Mouse (Mus musculus) neutrophil, adult 83 days (primary cell): ENCODE data around the gene Bicral. TPM values are rescaled to one million over a fixed set of nuclear protein-coding genes. Genes with fewer than 3 reads are reported as not detected.

Experiments used
- total RNA-seq, 2 experiments: library from RNA; stranded (reverse); gene quantifications; one replicate each; pipeline ENCODE4 v1.2.4; 2023

Bicral gene
- total RNA-seq, result 10 to 100 TPM; 34.1 to 35.6 TPM

DNA sequence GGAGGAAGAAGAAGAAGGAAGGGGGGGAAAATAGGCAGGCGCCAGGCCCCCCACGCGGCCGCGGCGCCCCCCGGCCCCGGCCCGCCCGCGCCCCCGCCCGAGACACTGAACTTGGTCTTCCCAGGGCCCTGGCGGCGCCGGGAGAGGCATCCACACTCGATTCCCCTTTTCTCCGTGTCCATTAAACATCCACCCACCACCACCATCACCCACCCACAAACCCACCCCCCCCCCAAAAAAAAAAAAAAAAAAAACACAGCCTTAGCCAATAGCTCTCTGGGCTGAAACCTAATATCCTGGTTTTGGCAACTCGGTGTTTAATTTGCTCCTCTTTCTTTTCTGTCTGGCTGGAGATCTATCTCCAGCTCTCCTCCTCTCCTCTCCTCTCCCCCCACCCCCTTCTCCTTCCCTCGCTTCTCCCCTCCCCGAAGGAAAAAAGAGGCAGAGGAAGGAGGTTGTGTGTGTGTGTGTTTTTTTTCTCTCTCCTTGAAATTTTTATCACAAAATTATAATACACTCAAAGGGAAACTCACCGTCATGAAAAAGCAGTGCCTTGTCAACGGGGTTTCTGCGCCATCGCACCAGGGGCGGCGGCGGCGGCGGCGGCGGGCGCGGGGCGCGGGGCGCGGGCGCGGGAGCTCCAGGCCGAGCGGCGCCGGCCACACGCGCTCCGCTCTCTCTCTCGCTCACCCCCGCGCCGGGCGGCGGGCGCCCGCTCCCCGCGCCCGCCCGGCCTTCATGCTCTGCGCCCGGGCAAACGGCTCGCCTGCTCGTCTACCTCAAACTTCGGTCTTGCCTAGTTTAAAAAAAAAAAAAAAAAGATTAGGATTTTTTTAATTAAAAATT, at the start of gene Bicral:
Gene Bicral (minus strand): TSS at position 580 of the 846 bp plus-strand sequence.

DNA sequence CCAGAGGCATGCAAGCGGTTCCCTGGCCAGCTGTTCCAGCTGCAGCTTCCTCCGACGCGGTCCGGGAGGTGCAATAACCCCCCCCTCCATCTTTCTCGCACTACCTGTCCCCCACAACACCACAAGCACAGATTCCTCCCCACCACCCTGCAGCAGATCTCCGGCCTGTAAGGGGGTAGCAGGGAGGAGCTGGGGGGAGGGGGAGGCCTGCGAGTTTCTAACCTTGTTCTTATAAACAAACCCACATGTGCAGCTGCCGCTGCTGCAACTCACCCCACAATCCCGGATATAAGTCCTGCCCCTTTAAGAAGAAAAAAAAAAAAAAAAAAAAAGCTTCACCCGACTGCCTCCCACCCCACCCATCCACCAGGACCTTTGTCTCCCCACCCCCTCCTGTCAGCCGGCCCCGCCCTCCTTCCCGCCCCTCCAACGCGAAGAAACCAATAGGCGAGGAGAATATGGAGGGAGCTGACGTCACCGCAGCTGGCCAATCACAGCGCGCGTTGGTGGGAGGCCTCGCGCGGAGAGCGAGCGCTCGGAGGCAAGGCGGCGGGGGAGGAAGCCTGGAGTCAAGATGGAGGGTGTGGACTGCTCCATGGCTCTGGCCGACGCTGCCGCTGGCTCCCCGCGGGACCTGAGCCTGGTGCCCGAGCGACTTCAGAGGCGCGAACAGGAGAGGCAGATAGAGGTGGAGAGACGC, 32.0 kb upstream of the Bicral start, which contains the start of gene Tbcc:
Gene Tbcc (plus strand): TSS at position 569 of the 700 bp plus-strand sequence.

DNA sequence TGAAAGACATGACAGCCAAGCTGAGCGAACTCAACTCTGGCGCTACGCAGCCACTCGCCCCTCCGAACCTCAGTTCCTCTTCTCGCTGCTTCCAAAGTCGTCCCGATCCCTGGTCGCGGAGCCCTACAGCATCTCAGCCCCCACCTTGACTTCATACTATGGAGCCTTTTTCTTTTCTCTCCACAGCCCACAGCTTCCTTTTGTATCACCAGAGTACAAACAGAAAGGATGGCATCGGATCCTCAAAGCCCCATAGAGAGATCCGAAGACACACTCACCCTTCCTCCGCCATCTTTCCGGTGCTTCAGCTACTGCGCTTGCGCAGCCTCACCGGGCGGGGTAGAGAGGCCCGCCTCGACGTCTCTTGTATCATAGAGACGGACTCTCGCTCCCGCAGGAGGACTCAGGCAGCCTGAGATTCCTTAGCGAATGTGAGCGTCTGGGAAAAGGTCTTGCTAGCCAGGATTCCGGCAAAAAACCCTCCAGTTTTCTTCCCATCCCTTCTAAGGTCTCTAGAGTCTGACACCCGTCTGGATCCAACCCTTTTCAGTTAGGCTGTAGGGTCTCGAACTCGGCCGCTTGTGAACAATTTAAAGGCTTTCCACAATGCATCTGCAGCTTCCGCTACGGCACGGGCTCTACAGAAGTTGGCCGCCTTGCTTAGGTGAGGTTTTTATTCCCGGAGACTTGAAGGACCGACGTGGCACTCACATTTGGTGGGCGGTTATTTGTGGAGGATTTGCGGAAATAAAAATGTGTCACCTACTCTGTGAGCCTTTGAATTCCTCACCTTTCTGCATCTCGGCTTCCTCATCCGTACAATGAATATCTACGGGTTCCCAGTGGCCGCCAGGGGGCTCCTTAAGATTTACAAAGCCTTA, 75.7 kb downstream of the Bicral start, which contains the start of gene Rpl7l1:
Gene Rpl7l1 (minus strand): TSS at position 332 of the 881 bp plus-strand sequence.

DNA sequence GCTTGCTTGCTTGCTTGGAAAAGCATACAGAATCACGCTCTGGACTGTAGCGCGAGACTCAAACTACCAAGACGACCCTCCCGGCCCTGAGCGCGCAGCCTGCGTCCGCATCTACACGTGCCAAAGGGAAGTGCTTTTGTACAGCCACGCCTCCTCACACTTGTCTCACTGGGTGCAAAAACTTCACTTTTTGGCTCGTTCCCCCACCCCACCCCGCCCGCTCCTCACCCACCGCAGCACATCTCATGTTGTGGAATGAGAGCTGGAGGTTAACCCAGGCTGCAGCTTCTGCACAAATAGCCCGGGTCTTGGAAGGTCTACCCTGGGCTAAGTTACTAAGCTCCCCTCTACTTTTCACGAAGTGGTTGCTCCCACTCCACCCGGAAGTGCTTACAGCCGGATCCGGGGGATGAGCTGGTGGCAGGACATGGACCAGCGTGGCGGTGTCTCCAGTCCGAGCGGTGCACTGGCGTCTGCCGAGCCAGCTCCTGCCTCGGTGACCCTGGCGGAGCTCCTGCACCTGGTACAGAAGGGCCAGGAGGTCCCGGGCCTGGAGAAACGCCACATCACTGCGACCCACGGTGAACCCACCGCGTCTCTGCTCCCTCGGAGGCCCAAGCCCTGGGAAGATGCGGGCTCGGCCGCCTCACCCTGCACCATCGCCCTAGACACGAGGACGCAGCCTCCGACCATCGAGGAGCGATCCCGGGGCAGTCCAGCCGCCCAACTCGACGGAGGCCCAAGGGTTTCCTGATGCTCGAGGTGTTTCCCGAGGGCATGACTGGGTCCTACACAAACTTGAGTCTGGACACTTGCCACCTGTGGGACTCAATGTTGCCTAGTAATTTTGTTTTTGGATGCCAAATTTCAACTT, 85.6 kb downstream of the Bicral start, which contains the start of gene 2310039H08Rik:
Gene 2310039H08Rik (plus strand): TSS at position 232 of the 874 bp plus-strand sequence.

DNA sequence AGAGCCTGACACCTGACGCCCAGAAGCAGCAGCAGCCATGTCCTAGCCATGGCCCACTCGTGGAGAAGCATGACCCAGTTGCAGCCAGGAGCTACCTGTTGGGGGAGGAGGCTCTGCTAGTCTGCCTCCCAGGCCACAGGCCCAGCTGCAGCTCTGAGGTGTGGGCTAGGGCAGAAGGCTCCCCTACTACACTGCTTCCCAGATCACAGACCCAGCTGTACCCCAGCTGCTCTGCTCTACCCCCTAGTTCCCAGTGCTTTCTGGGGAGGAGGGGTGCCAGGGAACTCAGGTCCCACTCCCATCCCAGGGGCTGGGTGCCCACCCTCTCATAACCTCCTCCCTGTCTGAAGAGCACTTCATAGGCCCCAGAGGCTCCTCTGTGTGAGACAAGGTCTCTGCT, 94.7 kb downstream of the Bicral start, which contains the start of gene Ptcra:
Gene Ptcra (minus strand): TSS at position 169 of the 400 bp plus-strand sequence.

DNA sequence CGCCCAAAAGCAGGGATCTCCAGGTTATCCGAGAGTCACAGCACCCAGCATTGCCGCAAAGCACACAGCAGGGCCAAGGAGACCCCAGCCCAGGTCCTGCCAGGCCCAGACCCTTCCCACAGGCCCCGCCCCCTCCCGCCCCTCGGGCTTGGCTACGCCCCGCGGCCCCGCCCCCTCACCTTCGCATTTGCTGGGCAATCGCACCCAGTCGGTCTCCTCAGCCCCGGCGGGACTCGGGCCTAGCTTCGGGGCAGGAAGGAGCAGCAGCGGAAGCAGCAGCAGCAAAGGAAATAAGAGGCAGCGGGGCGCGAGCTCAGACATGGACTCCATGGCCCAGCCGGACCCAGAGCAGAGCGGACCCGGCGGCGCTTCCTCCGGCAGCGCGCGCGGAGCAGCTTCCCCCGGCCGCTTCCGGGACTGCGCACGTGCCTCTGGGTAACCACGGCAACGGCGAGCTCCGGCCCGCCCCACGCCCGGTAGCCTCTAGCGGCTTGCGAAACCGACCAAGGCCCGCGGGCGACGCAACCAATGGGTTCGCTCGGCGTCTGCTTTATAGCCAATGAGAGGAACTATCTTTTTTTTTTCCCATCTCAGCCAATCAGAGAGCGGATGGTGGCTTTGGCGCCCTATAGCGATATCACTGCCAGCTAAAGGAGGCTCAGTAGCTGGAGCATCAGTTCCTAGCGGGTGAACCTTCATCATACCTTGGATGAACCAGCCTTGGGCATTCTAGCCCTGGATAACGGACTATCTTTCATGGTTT, 106.3 kb downstream of the Bicral start, which contains the start of gene Cnpy3:
Gene Cnpy3 (minus strand): TSS at position 421 of the 763 bp plus-strand sequence.

Other genes with a start within 250 kb of the Bicral start
- under 1 TPM; 0.18 TPM for gene Ptk7, start 229.0 kb downstream of the Bicral start, total RNA-seq
- 10 to 100 TPM; 19.4 to 20.1 TPM for gene Klc4, start 212.5 kb downstream of the Bicral start, total RNA-seq
- gene Mrpl2, start 212.3 kb downstream of the Bicral start, total RNA-seq, result 10 to 100 TPM; 23.5 to 30.3 TPM
- 1 to 10 TPM; 3.1 to 3.6 TPM for gene Cul7, start 208.1 kb downstream of the Bicral start, total RNA-seq
- gene Rrp36, start 184.1 kb downstream of the Bicral start, total RNA-seq, result 10 to 100 TPM; 13.8 to 14.5 TPM
- 10 to 100 TPM; 41.9 to 42.8 TPM for gene Mea1, start 179.7 kb downstream of the Bicral start, total RNA-seq
- gene Klhdc3, start 177.6 kb downstream of the Bicral start, total RNA-seq, result 10 to 100 TPM; 48.1 to 49.5 TPM
- gene Ppp2r5d, start 153.4 kb downstream of the Bicral start, total RNA-seq, result 10 to 100 TPM; 30.9 to 33.1 TPM
- 10 to 100 TPM; 21.0 TPM for gene Pex6, start 147.0 kb downstream of the Bicral start, total RNA-seq
- gene Gnmt, start 129.3 kb downstream of the Bicral start, total RNA-seq, result 1 to 10 TPM; 2.4 to 4.0 TPM
- 10 to 100 TPM; 84.7 to 88.5 TPM for gene Cnpy3, start 106.3 kb downstream of the Bicral start, total RNA-seq
- gene Ptcra, start 94.8 kb downstream of the Bicral start, total RNA-seq, result not detected
- 1 to 10 TPM; 8.5 to 8.6 TPM for gene 2310039H08Rik, start 85.8 kb downstream of the Bicral start, total RNA-seq
- gene Rpl7l1, start 75.8 kb downstream of the Bicral start, total RNA-seq, result 10 to 100 TPM; 38.0 to 49.1 TPM
- gene Tbcc, start 32.2 kb upstream of the Bicral start, total RNA-seq, result 10 to 100 TPM; 13.2 to 14.5 TPM
- not detected for gene Prph2, start 52.0 kb upstream of the Bicral start, total RNA-seq
- 10 to 100 TPM; 62.1 to 67.8 TPM for gene Ubr2, start 152.1 kb upstream of the Bicral start, total RNA-seq